Mouse (Mus musculus) adrenal gland, adult 8-10 months (tissue): ENCODE results near the gene Rsph14. TPM values are rescaled to one million over a fixed set of nuclear protein-coding genes. Genes with fewer than 3 reads are reported as not detected.
A peak's percentile ranks its signal among the peaks of the same experiment; 100 is the strongest.

Experiments
- DNase-seq: peaks from one replicate; pipeline ENCODE4 v3.0.0; 2022
- total RNA-seq, 4 experiments: library from RNA; stranded (reverse); gene quantifications; 2 replicates each; pipeline ENCODE4 v1.2.4; 2022

The Rsph14 gene
- total RNA-seq, 4 experiments from 2014 or later, result 0.91 to 3.3 (median 1.5) TPM; not detected in 1

- no peak for DNase-seq
These were observed 41.6 kb downstream of the Rsph14 start for GRCm38 (mm10) chr10:74990584-74991322.

- no peak for DNase-seq
These were observed 42.6 kb downstream of the Rsph14 start for GRCm38 (mm10) chr10:74989814-74990213.

DNA sequence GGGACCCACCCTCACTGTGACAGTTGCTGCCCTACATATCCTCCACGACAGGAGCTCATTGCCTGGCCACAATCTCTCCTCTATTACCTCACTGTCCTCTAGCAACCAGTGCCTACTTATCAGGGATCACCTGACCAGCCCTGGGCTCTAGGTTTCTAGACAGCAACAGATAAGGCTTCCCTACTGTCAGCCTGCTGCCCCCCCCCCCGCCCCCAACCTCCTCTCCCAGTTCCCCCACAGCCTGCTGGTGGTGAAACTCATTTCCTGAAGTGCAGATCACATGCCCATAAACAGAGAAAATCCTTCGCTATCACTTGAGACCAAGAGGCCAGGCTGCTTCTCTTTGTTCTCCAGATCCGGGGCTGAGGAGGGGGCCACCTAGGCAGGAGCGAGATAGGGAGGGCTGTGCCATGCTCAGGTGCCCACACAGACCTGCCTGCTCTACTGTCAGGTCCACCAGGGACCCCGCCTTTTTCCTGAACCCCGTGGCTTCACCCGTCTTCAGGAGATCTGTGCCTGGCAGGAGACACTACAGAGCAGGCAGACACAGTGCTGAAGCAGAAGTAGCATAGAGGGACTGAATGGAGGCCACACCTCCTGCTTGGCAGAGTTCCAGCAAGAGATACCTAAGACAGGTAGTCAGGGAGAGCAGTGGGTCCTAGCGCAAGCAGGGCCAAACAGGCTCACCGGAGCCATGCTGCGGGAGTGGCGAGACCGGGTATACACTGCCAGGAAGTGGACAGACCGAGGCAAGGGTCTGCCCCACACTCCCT is 44.5 kb downstream of the Rsph14 start:
- no peak for DNase-seq

- DNase-seq, result no peak
These were observed 49.2 kb downstream of the Rsph14 start for GRCm38 (mm10) chr10:74983176-74983575.

DNA sequence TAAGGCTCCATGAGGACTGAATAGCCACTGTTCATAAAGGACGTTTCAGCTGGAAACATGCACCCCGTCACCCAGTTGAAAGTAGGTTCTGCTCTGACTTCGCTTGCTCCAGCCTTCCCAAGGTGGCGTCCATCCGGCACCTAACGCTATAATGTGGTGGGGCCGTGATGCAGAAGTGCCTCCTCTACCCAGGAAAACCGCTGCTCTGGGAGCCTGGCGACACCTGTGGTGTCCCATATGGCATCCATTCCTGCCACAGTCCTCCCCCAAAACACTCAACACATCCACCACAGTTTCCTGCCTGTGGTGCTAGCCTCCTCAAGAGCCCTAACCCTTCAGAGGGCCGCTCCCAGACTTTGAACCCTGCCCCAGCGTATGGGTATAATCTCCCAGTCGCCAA is 51.2 kb downstream of the Rsph14 start:
- no peak for DNase-seq

GRCm38 (mm10) chr10:74978056-74978455 is 54.3 kb downstream of the Rsph14 start:
- DNase-seq, result peak; percentile 49

DNA sequence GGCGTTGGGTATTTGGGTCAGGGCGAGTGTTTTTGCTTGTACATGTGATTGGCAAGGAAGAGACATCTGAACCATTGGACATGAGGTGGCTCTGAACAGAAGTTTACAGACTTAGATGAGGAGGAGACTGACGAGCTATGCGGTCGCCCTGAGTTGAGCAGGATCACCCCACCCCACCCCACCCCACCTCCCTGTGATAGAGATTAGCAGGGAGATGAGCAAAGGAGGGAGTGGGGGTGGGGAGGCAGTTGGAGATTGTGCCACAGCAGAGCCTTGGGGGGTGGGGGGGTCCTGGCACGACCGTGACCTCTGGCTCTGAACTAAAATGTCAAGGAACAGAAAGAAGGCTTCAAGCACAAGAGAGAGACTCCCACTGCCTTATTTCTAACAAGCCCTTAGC is 56.0 kb downstream of the Rsph14 start:
- DNase-seq, result no peak

DNA sequence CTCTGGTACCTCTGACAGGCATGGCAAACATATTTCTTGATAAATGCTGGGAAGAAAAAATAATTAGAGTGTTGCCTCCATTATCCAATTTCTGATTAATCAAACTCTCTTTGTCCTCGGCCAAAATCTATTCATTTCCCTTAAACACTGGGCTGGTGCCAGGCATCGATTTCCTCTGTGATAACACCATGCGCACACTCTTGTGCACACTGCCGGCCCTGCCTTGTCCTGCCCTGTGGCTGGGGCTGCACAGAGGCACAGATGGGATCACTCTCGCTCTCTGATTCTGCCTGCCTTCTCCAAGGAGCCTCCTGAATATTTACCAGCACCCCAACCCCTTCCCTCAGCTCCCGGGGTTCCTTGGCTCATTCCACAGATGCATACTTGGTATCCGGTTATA is 56.8 kb downstream of the Rsph14 start:
- no peak for DNase-seq

DNA sequence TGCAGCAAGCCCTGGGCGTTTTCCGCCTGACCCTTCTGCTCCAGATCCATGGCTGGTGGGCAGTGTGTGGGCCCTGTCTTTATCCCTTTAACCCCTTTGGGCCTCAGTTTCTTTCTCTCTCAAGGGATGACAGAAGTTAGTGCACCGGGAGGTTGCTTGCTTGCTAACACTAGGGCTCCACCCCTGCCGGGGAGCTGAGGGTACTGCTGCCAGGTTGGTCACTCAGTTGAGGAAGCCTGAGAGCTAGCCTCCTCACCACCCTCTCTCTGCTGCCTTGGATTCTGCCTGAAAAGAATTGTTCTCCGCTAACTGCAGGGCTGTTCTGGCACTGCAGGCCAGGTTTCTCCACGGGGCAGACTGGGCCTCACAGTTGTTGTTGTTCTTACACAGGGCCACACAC is 59.4 kb downstream of the Rsph14 start:
- no peak for DNase-seq

GRCm38 (mm10) chr10:74969266-74969665 is 63.1 kb downstream of the Rsph14 start:
- no peak for DNase-seq

- no peak for DNase-seq
These were observed 64.6 kb downstream of the Rsph14 start for GRCm38 (mm10) chr10:74967651-74968267.

- peak; percentile 96 for DNase-seq
These were observed 65.4 kb downstream of the Rsph14 start, which contains the start of gene Gnaz for GRCm38 (mm10) chr10:74966850-74967451. TSS of gene Gnaz (plus strand) at chr10:74967177.

DNA sequence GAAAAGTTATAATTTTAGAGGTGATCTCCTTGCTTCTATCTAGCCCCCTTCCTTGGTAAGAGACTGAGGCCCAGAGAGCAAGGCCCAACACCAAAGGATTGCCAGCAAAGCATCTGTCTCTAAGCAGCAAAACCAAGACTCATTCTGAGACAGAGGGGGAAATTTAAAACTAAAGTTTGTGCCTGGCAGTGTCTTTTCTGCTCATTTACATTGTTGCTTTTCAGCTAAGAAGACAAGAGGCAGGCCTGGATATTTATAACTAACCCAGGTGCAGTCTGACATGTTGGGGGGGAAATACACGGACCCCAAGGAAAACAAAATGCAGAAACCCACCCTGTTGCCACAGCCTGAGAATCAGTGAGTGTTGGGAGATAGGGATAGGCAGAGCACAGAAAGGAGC is 68.0 kb downstream of the Rsph14 start:
- DNase-seq, result no peak

DNA sequence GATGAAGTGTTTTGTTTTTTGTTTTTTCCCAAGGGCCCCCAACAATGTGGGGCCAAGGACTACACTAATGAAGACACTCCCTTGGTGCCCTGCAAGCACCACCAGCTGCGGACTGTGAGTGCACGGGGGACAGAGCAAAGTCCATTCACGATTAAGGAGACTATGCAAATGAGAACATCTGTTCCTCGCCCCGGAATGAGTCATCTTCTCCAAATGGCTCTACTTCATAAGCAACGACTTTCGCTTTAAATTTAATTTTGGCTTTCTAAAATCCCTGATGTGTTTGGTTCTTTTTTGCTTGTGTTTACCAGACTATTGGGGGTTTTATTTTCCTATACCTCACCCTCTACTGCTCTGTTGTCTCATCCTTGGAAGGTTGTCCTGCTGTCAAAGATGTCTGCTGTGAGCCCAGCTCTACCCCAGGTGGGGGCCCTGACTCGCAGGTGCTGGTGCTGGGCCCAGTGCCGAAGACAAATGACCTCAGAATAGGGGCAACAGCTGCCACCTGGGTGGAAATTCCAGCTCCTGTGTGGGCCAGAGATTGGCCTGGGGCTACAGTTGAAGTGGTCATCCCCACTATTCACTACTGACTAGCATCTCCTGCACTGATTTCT is 79.4 kb downstream of the Rsph14 start:
- no peak for DNase-seq

- DNase-seq, result no peak
These were observed 91.6 kb downstream of the Rsph14 start for GRCm38 (mm10) chr10:74940795-74941194.

DNA sequence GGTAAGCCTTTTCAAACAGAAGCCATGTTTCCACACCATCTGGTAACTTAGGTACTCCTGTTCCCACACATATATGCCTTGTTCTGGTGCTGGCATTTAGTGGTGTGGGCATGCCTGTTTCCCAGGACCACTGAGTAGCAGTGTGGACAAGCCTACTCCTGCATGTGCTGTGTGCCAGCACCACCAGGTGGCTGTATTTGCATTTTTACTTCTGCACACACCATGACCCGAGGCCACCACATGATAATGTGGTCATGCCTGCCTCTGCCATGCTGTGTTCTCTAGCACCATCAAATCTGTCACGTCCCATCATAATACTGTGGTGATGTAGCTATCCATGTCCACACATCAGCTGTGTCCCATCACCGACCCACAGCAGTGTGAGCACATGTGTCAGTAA is 93.1 kb downstream of the Rsph14 start:
- no peak for DNase-seq

- no peak for DNase-seq
These were observed 94.0 kb downstream of the Rsph14 start for GRCm38 (mm10) chr10:74938410-74938809.

DNA sequence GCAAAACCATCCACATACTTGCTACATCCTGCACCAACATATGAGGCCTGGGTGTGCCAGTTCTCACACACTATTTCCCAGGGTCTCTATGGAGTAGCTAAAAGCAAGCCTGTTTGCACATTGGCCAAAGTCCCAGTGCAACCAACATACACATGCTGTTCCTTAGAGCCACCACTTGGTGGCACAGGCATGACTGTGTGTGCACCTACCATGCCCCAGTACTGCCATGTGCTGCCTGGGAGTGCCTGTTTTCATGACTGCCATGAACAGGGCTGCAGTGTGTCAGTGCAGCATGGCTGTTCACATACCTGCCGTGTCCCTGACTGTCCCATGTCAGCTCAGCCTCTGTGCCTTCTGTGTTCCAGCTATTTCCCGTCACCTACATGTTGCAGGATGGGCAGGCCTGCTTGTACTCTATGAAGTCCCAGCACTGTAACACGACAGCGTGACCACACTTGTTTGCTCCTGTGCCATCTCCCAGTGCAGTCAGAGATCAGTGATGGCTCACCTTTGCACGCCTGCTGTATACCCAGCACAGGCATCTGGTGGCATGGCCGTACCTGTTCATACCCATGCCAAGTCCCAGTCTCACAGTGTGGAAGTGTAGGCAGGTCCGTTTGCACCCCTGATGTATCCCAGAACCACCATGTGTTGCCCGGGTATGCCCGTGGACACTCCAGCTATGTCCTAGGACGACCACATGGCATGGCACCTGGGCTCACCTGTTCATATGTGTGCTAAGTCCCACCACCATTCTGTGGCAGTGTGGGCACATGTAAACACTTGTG is 95.2 kb downstream of the Rsph14 start:
- DNase-seq, result no peak

DNA sequence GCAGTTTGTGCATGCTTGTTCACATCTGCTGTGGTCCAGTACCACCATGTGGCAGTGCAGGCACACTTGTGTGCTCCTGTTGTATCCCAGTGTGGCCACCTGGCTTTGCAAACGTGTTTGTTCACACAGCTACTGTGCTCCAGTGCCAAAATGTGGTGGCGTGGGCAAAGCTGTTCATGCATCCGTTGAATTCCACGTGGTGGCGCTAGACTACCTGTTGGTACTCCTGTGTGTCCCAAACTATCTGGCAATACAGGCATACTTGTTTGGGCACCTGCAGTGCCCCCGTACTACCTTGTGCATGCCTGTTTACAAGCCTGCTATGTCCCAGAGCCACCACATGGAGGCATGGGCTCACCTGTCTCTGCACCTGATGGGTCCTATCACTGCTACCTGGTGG is 97.4 kb downstream of the Rsph14 start:
- no peak for DNase-seq

DNA sequence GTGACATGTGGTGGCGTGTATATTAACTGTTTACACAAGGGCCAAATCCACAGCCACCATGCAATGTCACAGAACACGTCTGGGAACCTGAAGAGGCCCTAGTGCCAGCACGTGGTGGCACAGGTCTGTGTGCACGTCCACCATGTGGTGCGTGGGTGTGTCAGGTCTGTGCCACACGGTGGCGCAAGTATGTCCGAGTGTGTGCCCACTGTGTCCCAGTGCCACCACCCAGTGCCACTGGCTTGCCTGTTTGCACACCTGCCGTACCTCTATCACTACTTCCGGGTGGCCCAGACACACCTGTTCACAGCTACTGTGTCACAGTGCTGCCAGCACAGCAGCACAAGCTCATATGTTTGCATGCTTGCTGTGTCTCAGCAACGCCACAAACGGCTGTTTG is 97.9 kb downstream of the Rsph14 start:
- DNase-seq, result no peak

- no peak for DNase-seq
These were observed 98.7 kb downstream of the Rsph14 start for GRCm38 (mm10) chr10:74933548-74934190.
